Mouse (Mus musculus) heart, embryonic 12.5 days (tissue): ENCODE measurements at regions not wholly inside any gene's neighbourhood (a gene's known extent, or its start where the extent isn't known, plus 50 kb on each side); places are given as distances from the start of the nearest gene placed in this dataset.

Source experiments
- ATAC-seq: fragments of 200-750 bp; cut with Nextera tagmentation; 2 replicates; pipeline ENCODE4 v1.8.0; 2017; ENCODE audit warnings: moderate TSS enrichment, moderate library complexity; ENCODE audit not compliant: insufficient number of reproducible peaks, low FRiP score
- H3K27ac ChIP-seq: fragments of 300-500 bp; sonication (generic); 2 replicates; pipeline ENCODE4 v1.5.1; 2016; ENCODE audit warnings: mild to moderate bottlenecking, moderate library complexity; ENCODE audit not compliant: poor library complexity, severe bottlenecking
- H3K27me3 ChIP-seq: fragments of 300-500 bp; sonication (generic); replicated peaks from 2 replicates; pipeline ENCODE4 v1.6.1; 2016; ENCODE audit warnings: mild to moderate bottlenecking, moderate library complexity
- H3K36me3 ChIP-seq: fragments of 300-500 bp; sonication (generic); 2 replicates; pipeline ENCODE4 v1.6.1; 2016; ENCODE audit warnings: mild to moderate bottlenecking, moderate library complexity
- H3K4me1 ChIP-seq: fragments of 300-500 bp; sonication (generic); replicated peaks from 2 replicates; pipeline ENCODE4 v1.6.1; 2016; ENCODE audit warnings: mild to moderate bottlenecking
- H3K4me2 ChIP-seq: fragments of 300-500 bp; sonication (generic); 2 replicates; pipeline ENCODE4 v1.6.1; 2016; ENCODE audit warnings: mild to moderate bottlenecking, moderate library complexity
- H3K4me3 ChIP-seq: fragments of 300-500 bp; sonication (generic); 2 replicates; pipeline ENCODE4 v1.5.1; 2016; ENCODE audit warnings: mild to moderate bottlenecking
- H3K9ac ChIP-seq: fragments of 300-500 bp; sonication (generic); 2 replicates; pipeline ENCODE4 v1.6.1; 2016; ENCODE audit warnings: mild to moderate bottlenecking, moderate library complexity
- H3K9me3 ChIP-seq: fragments of 300-500 bp; sonication (generic); replicated peaks from 2 replicates; pipeline ENCODE4 v1.6.1; 2016; ENCODE audit warnings: mild to moderate bottlenecking, moderate library complexity
- WGBS: fragments of 180-500 bp; shearing (Covaris S2); methylation state at CpG from one replicate; pipeline ENCODE4 v1.1.7; 2016; 5-methylcytosine and 5-hydroxymethylcytosine counted together

DNA sequence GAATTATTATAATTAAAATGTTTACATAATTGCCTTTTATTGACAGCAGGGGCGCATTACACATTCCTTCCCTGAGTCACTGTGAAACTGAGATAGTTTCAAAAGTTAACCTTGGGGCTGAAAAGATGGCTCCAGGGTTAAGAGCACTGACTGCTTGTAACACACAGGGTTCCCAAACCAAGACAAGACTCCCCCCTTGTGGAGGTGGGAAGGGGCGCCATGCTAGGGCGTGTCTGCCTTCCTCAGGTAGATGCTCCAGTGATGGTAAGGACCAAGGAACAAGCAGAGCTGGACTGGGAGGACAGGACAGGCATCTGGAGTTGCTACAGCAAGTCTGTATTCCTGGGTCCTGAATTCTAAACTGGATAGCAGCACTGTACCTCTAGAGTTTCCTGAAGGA, 351.9 kb downstream of the Tbc1d22a start:
- H3K27ac ChIP-seq, result no peak overlapping the region
- H3K36me3 ChIP-seq, result no peaks in the 10 kb centered on the region
- no peak overlapping the region for H3K4me2 ChIP-seq
- H3K4me3 ChIP-seq, result no peak overlapping the region
- no peaks in the 10 kb centered on the region for H3K9me3 ChIP-seq
- H3K27me3 ChIP-seq, result peaks cover 14% of the 10 kb centered on the region
- 68% methylated on average over 3 of the region's 3 CpGs for WGBS
- H3K4me1 ChIP-seq, result no peaks in the 10 kb centered on the region
- H3K9ac ChIP-seq, result no peak overlapping the region
- ATAC-seq, result no peak

DNA sequence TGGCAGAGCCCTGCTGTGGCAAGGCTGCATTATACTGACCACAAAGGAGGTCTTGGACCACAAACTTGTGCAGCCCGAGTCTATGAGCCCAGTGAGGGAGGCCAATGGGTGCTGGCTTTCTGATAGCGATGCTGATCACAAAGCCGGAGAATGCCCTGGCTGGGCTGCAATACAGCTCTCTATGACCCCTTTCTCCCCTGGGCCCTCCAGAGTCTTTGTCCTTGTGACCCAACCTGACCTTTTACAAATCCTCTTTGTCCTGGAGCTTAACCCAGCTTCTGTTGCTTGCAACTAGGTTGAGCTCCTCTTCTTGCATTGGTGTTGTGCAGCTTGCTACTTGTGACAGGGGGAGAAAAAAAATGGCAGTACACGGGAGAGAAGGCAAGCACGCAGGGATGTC, 360.1 kb downstream of the Tbc1d22a start:
- no peak overlapping the region for H3K4me3 ChIP-seq
- H3K27ac ChIP-seq, result no peak overlapping the region
- H3K9ac ChIP-seq, result no peak overlapping the region
- no peaks in the 10 kb centered on the region for H3K36me3 ChIP-seq
- H3K27me3 ChIP-seq, result peaks cover 43% of the 10 kb centered on the region
- H3K9me3 ChIP-seq, result no peaks in the 10 kb centered on the region
- no peak overlapping the region for H3K4me2 ChIP-seq
- WGBS, result 62% methylated on average over 5 of the region's 5 CpGs
- no peaks in the 10 kb centered on the region for H3K4me1 ChIP-seq
- ATAC-seq, result no peak

DNA sequence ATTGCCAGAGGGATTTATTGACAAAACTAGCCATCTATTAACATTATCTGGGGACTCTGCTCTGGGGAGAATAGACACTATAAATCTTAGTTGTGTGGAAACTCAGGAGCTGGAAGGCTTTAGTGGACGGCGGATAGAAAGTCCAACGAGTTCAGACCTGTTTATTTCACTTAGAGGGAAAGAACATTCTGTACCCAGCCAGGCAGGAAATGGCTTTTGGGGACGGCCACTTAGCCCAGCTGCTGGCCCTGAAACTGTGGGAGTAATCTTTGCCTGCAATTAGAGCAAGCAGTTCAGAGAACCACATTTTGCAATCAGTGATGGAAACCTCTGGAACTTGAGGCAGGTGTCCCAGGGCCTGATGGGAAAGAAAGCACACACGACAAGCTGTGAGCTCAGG, 362.4 kb downstream of the Tbc1d22a start:
- H3K9ac ChIP-seq, result no peak overlapping the region
- H3K36me3 ChIP-seq, result no peaks in the 10 kb centered on the region
- no peak overlapping the region for H3K27ac ChIP-seq
- H3K4me3 ChIP-seq, result no peak overlapping the region
- no peak overlapping the region for H3K4me2 ChIP-seq
- ATAC-seq, result no peak
- peaks cover 60% of the 10 kb centered on the region for H3K27me3 ChIP-seq
- H3K9me3 ChIP-seq, result no peaks in the 10 kb centered on the region
- WGBS, result 72% methylated on average over 5 of the region's 5 CpGs
- H3K4me1 ChIP-seq, result no peaks in the 10 kb centered on the region

DNA sequence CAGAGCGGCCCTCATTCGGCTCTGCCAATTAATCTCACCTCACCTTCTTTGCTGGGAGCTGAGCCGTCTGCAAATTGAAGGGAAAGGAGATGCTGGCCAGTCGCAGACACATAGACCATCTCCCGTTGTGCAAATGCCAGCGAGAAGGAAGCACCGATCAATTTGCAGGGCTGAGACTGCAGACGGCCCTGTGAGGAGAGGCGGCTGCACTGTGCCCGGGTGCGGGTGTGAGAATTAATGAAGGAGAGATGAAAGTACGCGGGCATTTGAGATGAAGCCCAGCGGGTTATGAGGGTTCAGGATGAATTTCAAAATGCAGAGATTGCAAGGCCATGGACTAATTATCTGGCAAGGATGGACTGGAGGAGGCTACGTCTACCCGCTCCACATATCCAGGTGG, 364.4 kb downstream of the Tbc1d22a start:
- Histone ChIP-seq H3K27ac (no peak overlapping the region), H3K4me3 (no peak overlapping the region), H3K27me3 (peaks cover 52% of the 10 kb centered on the region), H3K36me3 (no peaks in the 10 kb centered on the region), H3K9ac (no peak overlapping the region), H3K9me3 (no peaks in the 10 kb centered on the region), H3K4me2 (no peak overlapping the region), H3K4me1 (peaks cover 7% of the 10 kb centered on the region)
- 85% methylated on average over 16 of the region's 16 CpGs for WGBS
- no peak for ATAC-seq

DNA sequence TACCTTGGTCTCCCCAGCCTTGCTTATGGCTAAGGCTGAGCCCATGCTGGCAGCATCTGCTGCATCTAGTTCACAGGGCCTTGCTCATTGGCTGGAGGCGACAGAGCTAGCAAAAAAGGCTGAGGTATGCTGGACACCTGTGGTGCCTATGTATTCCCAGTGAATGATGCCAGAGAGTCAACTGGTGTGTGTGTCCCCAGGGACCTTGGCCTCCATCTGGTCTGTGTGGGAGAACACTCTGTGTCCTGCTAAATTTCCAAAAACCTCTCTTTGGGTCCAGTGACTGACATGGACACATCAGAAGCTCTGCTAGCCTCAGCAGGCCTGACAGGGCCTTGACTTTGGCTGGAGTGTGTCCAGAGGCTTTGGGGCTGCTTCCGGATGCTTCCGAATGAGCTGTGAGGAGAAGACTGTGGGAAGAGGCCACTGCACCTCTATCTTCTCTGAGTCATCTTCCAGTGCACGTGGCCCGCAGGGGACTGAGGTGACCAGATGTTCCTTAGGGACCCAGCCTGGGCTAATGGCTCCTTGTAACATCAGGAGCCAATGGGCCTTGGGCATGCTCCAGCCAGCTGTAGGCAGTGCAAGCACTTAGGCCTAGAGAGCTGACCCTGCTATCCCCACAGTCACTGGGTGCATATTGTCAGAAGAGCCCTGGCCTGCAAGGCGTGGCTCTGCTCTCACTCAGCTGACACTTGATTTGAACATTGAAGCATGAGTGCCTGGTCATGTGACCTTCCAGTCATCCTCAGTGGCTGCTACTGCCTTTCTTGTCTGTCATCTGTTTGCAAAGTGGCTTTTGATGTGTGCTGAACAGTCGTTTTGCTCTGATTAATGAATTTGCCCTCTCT, 368.2 kb downstream of the Tbc1d22a start:
- Histone ChIP-seq H3K36me3 (no peaks in the 10 kb centered on the region), H3K4me3 (no peak overlapping the region), H3K9me3 (no peaks in the 10 kb centered on the region), H3K27me3 (peaks cover 43% of the 10 kb centered on the region), H3K4me2 (no peak overlapping the region), H3K4me1 (peaks cover 7% of the 10 kb centered on the region), H3K27ac (no peak overlapping the region), H3K9ac (no peak overlapping the region)
- peak; percentile 51; the same call in 1 of the 2 replicates for ATAC-seq
- 60% methylated on average over 7 of the region's 7 CpGs for WGBS

DNA sequence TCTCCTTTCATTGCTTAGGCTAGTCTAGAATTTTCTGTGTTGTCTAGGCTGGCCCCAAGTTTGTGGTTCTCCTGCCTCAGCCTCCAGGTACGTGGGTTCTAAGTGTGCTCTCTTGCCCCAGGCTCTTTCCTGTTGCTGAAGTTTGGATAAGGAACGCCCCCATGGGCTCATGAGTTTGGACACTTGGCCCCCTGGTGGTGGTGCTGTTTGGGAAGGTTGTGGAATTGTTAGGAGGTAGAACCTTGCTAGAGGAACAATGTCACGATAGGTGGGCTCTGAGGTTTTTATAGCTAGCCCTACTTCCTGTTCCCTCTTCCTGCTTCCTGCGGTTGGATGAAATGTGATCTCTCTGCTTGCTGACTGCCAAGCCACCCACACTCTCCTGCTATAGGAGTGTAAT, 371.5 kb downstream of the Tbc1d22a start:
- no peak overlapping the region for H3K4me3 ChIP-seq
- H3K27ac ChIP-seq, result no peak overlapping the region
- H3K4me1 ChIP-seq, result peaks cover 7% of the 10 kb centered on the region
- 75% methylated on average over 4 of the region's 4 CpGs for WGBS
- H3K36me3 ChIP-seq, result no peaks in the 10 kb centered on the region
- H3K4me2 ChIP-seq, result no peak overlapping the region
- H3K27me3 ChIP-seq, result peaks cover 21% of the 10 kb centered on the region
- no peaks in the 10 kb centered on the region for H3K9me3 ChIP-seq
- ATAC-seq, result no peak
- no peak overlapping the region for H3K9ac ChIP-seq

DNA sequence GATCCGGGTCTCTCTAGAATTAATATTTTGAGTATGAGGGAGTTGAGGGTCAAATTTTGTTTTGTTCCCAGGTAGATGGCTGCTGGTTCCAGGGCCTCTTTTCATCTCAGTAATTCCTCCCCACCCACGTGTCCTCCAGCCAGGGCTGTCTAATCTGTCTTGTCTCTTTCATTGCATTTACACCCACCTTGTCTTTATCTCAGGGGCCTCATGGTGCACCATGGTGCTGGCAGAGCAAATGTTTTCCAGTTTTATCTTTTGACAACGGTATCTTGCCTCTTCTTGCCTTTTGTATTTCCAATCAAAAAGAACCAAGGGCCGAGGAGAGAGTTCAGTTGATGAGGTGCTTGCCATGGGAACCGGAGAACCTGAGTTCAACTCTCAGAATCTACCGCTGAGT, 372.9 kb downstream of the Tbc1d22a start:
- Histone ChIP-seq H3K27ac (no peak overlapping the region), H3K27me3 (peaks cover 16% of the 10 kb centered on the region), H3K9ac (no peak overlapping the region), H3K36me3 (no peaks in the 10 kb centered on the region), H3K4me1 (peaks cover 6% of the 10 kb centered on the region), H3K9me3 (no peaks in the 10 kb centered on the region), H3K4me2 (no peak overlapping the region), H3K4me3 (no peak overlapping the region)
- no peak for ATAC-seq
- 50% methylated on average over 6 of the region's 6 CpGs for WGBS

DNA sequence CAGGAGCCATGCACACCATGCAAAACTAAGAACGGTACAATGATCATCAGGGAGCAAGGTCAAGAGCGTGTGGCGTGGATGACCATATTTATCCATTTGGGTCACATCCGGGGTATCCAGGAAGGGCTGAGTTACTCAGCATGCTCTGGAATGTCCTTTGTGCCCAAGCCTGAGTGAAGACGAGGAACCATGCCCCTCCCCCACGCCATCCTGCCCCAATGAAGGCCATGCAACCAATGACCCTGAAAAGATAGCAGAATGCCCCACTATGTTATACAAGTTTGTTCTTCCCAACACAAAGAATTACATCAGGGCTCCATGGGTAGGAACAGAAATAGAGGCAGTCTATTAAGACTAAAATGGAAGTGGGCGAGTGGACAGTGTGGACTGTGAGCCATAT, 375.8 kb downstream of the Tbc1d22a start:
- no peaks in the 10 kb centered on the region for H3K4me1 ChIP-seq
- no peaks in the 10 kb centered on the region for H3K9me3 ChIP-seq
- H3K36me3 ChIP-seq, result no peaks in the 10 kb centered on the region
- H3K4me2 ChIP-seq, result no peak overlapping the region
- H3K27me3 ChIP-seq, result peaks cover 22% of the 10 kb centered on the region
- no peak for ATAC-seq
- no peak overlapping the region for H3K9ac ChIP-seq
- H3K4me3 ChIP-seq, result no peak overlapping the region
- WGBS, result 78% methylated on average over 7 of the region's 7 CpGs
- H3K27ac ChIP-seq, result no peak overlapping the region

DNA sequence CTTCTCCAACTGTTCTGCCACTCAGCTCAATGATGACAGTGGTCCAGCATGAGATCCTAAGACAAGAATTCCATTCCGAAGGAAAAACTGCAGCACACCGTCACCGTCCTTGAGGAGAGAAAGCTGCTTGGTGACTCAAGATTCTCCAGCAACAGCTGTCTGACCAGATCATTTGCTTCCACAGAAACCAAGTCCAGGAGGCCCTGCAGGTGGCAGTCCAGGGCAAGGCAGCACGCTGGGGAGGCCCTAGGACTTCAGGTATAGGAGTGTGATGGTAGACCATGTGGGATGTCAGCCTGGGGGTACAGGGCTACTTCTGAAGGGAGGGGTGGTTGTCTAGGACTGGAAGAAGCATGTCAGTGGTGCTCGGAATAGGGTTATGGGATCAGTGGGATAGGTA, 376.6 kb downstream of the Tbc1d22a start:
- Histone ChIP-seq H3K36me3 (no peaks in the 10 kb centered on the region), H3K4me2 (no peak overlapping the region), H3K4me1 (no peaks in the 10 kb centered on the region), H3K4me3 (no peak overlapping the region), H3K27me3 (peaks cover 22% of the 10 kb centered on the region), H3K9me3 (no peaks in the 10 kb centered on the region), H3K9ac (no peak overlapping the region), H3K27ac (no peak overlapping the region)
- WGBS, result 72% methylated on average over 5 of the region's 5 CpGs
- no peak for ATAC-seq

DNA sequence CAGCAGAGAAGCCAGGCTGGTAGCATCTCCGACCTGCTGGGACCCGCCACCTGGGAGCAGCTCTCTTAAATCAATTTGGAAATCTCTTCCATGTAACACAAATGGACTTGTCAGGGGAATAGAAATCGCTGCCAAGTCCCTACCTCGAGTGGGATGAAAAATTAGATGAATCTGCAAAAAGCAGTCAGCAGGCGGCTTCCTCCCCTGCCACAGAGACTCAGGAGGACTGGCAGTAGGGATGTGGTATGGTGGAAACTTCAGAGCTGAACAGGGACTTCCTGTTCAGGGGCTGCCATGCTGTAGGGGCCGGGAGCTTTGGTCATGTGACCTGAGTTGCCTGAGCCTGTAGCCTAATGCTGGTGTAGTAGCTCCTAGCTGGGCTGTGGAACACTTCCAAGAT, 379.1 kb downstream of the Tbc1d22a start:
- Histone ChIP-seq H3K4me2 (no peak overlapping the region), H3K27me3 (peaks cover 22% of the 10 kb centered on the region), H3K9me3 (no peaks in the 10 kb centered on the region), H3K4me1 (peaks cover 8% of the 10 kb centered on the region; the same call in 1 of the 2 replicates), H3K27ac (no peak overlapping the region), H3K9ac (no peak overlapping the region), H3K36me3 (no peaks in the 10 kb centered on the region), H3K4me3 (no peak overlapping the region)
- 62% methylated on average over 6 of the region's 6 CpGs for WGBS
- ATAC-seq, result no peak

DNA sequence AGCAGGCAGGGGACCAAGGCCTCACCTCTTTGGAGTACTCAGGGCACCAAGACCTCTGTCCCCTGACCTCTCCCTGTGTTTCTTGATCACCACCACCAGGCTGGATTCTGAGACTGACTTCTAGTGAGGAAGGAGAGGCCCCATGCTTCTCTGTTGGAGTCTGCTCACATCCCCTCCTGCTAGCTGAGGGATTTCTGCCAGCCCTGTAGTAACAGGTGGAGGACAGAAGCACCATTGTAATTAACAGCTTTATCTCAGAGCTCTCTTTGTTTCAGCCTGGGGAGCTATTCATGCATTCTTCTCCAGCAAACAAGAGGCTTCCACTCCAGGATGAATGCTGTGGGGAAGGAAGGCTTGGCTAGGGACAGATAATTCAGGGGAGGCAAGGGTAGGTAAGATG, 392.2 kb downstream of the Tbc1d22a start:
- Histone ChIP-seq H3K27me3 (peaks cover 2% of the 10 kb centered on the region; the same call in 1 of the 2 replicates), H3K27ac (no peak overlapping the region), H3K9me3 (no peaks in the 10 kb centered on the region), H3K9ac (no peak overlapping the region), H3K4me3 (no peak overlapping the region), H3K4me1 (no peaks in the 10 kb centered on the region), H3K36me3 (no peaks in the 10 kb centered on the region), H3K4me2 (no peak overlapping the region)
- ATAC-seq, result no peak

DNA sequence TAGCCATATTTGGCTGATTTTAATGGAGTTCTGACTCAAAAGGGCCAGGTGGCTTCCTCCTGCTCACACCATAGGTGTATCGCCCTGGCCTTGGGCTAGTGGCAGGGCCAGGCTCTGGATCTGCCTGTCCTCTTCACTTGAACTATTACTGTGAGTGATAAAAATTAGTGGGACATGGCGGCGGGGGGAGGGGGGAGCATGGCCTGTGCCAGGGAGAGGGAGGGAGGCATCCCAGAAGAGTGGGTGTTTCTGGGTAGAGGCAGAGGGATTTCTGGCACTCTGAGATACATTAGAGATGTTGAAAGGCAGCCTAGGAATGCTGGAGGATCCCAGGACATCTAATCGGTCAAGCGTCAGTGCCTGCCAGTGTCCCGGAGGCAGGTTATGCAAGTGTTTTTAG, 395.4 kb downstream of the Tbc1d22a start:
- H3K4me1 ChIP-seq, result no peaks in the 10 kb centered on the region
- no peak overlapping the region for H3K4me3 ChIP-seq
- no peak overlapping the region for H3K9ac ChIP-seq
- WGBS, result 43% methylated on average over 6 of the region's 6 CpGs
- H3K36me3 ChIP-seq, result no peaks in the 10 kb centered on the region
- H3K9me3 ChIP-seq, result no peaks in the 10 kb centered on the region
- H3K27me3 ChIP-seq, result peaks cover 2% of the 10 kb centered on the region; the same call in 1 of the 2 replicates
- no peak overlapping the region for H3K27ac ChIP-seq
- ATAC-seq, result no peak
- no peak overlapping the region for H3K4me2 ChIP-seq
